Mouse (Mus musculus) activated CD4-positive, CD25-positive, alpha-beta regulatory T cell, adult 4 months (primary cell): ENCODE measurements around the gene Foxd4. TPM values are rescaled to one million over a fixed set of nuclear protein-coding genes. Genes with fewer than 3 reads are reported as not detected.
"Not testable (repeated sequence)": the region's sequence is repeated elsewhere in the genome, so short reads cannot be mapped to it uniquely, and the experiment has no call there.

ENCODE experiments used
- ATAC-seq: one replicate; pipeline ENCODE4 v1.8.0; 2017
- polyA plus RNA-seq, 2 experiments: library from polyadenylated mRNA; unstranded; fragments of 100-300 nt; shearing (Covaris generic); gene quantifications; one replicate each; pipeline ENCODE4 v1.2.1; 2017

Gene Foxd4
- polyA plus RNA-seq, 2 experiments from 2014 or later: not detected

GRCm38 (mm10) chr19:24875129-24875870 lies 25.7 kb downstream of the Foxd4 start, which contains the start of gene Gm10053:
TSS of gene Gm10053 (plus strand) at chr19:24875686.
- not testable (repeated sequence) for ATAC-seq

GRCm38 (mm10) chr19:24873873-24874272 lies 27.1 kb downstream of the Foxd4 start:
- no peak for ATAC-seq

- ATAC-seq: no peak
Observed at GRCm38 (mm10) chr19:24871037-24871635, 29.9 kb downstream of the Foxd4 start.

- ATAC-seq: no peak
Observed at GRCm38 (mm10) chr19:24865436-24865835, 35.6 kb downstream of the Foxd4 start.

- no peak for ATAC-seq
Observed at GRCm38 (mm10) chr19:24861612-24862451, 39.2 kb downstream of the Foxd4 start, which contains the start of gene Pgm5. TSS of gene Pgm5 (minus strand) at chr19:24861855.

GRCm38 (mm10) chr19:24861276-24861611 lies 39.8 kb downstream of the Foxd4 start:
- no peak for ATAC-seq

- ATAC-seq: no peak
Observed at GRCm38 (mm10) chr19:24851456-24852315, 49.3 kb downstream of the Foxd4 start.

Other genes with a start within 250 kb of the Foxd4 start
- not detected for gene Tmem252, start 227.2 kb downstream of the Foxd4 start, polyA plus RNA-seq
- not detected for gene Pgm5, start 39.3 kb downstream of the Foxd4 start, polyA plus RNA-seq
- gene Gm10053, start 25.5 kb downstream of the Foxd4 start, polyA plus RNA-seq: 100 to 1,000 TPM; 242 to 258 TPM
- 10 to 100 TPM; 17.4 to 22.3 TPM for gene Cbwd1, start 60.4 kb upstream of the Foxd4 start, polyA plus RNA-seq
- gene Dock8, start 98.3 kb upstream of the Foxd4 start, polyA plus RNA-seq: 10 to 100 TPM; 66.0 to 95.4 TPM